11 mouse cellular contexts compared by ENCODE assay signal in genomic region chr5:114648728-114649311, GRCm38 (mm10). TPM values are rescaled to one million over a fixed set of nuclear protein-coding genes. Genes with fewer than 3 reads are reported as not detected.
DNase-seq lines count a peak whose midpoint lies in the region; ATAC-seq and TF ChIP-seq lines count a peak whose summit lies in the region.
"Had no signal": no experiment of that assay in that cellular context is flagged by ENCODE, and none has a peak within 500 bp of the region (broad histone marks: within the 10 kb centered on the region; RNA-seq: fewer than 3 reads in every experiment).

No protein-coding gene starts in this region.

- H3K4me2 ChIP-seq in forebrain, embryonic 12.5 days = no peak overlapping the region
- H3K4me2 ChIP-seq in stomach, embryonic 16.5 days (ENCODE audit: low read depth, low read length) = no peak overlapping the region
- H3K4me2 ChIP-seq: forebrain, embryonic 13.5 days had no signal

- no peak for TF ChIP-seq POLR2A in lung, adult 2 months (IDR thresholded peaks at IDR 0.05; ENCODE audit: borderline replicate concordance, extremely low read depth, low read depth, low read length)

- H3K27ac ChIP-seq in forebrain, embryonic 10.5 days = 0 out of 2 replicates have a peak overlapping the region, but pooled peaks have one; percentile 5
- H3K27ac ChIP-seq in forebrain, embryonic 12.5 days = no peak overlapping the region
- peak overlapping the region; percentile 67 for H3K27ac ChIP-seq in stomach, embryonic 16.5 days (ENCODE audit: low read length)
- H3K27ac ChIP-seq: forebrain, embryonic 13.5 days had no signal

- WGBS in forebrain, embryonic 10.5 days = 72% methylated on average over 11 of the region's 11 CpGs
- WGBS in forebrain, embryonic 12.5 days = 68% methylated on average over 11 of the region's 11 CpGs
- WGBS in lung, adult 2 months = 49% methylated on average over 11 of the region's 11 CpGs
- WGBS in stomach, embryonic 16.5 days = 58% methylated on average over 11 of the region's 11 CpGs

- H3K9ac ChIP-seq in forebrain, embryonic 12.5 days = no peak overlapping the region
- no peak overlapping the region for H3K9ac ChIP-seq in stomach, embryonic 16.5 days (ENCODE audit: low read length)
- H3K9ac ChIP-seq: forebrain, embryonic 13.5 days had no signal

- ATAC-seq in forebrain, embryonic 12.5 days (ENCODE audit: low FRiP score) = no peak
- peak; percentile 22; the same call in 1 of the 2 replicates for ATAC-seq in stomach, embryonic 16.5 days (ENCODE audit: insufficient read depth, low FRiP score)
- ATAC-seq: forebrain, embryonic 13.5 days had no signal

- H3K4me3 ChIP-seq in forebrain, embryonic 10.5 days = no peak overlapping the region
- no peak overlapping the region for H3K4me3 ChIP-seq in forebrain, embryonic 12.5 days (replicated peaks)
- no peak overlapping the region for H3K4me3 ChIP-seq in lung, adult 2 months (replicated peaks; ENCODE audit: extremely low read depth, low read depth, low read length)
- no peak overlapping the region for H3K4me3 ChIP-seq in stomach, embryonic 16.5 days (replicated peaks; ENCODE audit: low read length)
- H3K4me3 ChIP-seq: forebrain, embryonic 13.5 days had no signal

- no peak for TF ChIP-seq CTCF in lung, adult 2 months (IDR thresholded peaks at IDR 0.05; ENCODE audit: insufficient read depth, low read length)

- peaks cover 78% of the 10 kb centered on the region for H3K27me3 ChIP-seq in forebrain, embryonic 10.5 days (ENCODE audit: poor library complexity, severe bottlenecking)
- peaks cover 55% of the 10 kb centered on the region for H3K27me3 ChIP-seq in forebrain, embryonic 12.5 days
- peaks cover 3% of the 10 kb centered on the region; the same call in 1 of the 2 replicates for H3K27me3 ChIP-seq in stomach, embryonic 16.5 days (ENCODE audit: control insufficient read depth, insufficient read depth, low read length)

- peaks cover 65% of the 10 kb centered on the region for H3K4me1 ChIP-seq in forebrain, embryonic 10.5 days
- peaks cover 35% of the 10 kb centered on the region for H3K4me1 ChIP-seq in forebrain, embryonic 12.5 days
- peaks cover 17% of the 10 kb centered on the region for H3K4me1 ChIP-seq in lung, adult 2 months (ENCODE audit: control insufficient read depth, insufficient read depth, low read length)
- H3K4me1 ChIP-seq in stomach, embryonic 16.5 days (ENCODE audit: control insufficient read depth, insufficient read depth, low read length) = peaks cover 19% of the 10 kb centered on the region

- no peaks in the 10 kb centered on the region for H3K9me3 ChIP-seq in forebrain, embryonic 10.5 days
- H3K9me3 ChIP-seq in forebrain, embryonic 12.5 days = no peaks in the 10 kb centered on the region
- no peaks in the 10 kb centered on the region for H3K9me3 ChIP-seq in stomach, embryonic 16.5 days (replicated peaks; ENCODE audit: control insufficient read depth, low read length)
- H3K9me3 ChIP-seq: forebrain, embryonic 13.5 days had no signal

- DNase-seq in forebrain, embryonic 10.5 days (ENCODE audit: extremely low spot score, low spot score) = no peak
- DNase-seq in lung, adult 18-20 months = peak; percentile 42 to 69
- DNase-seq in lung, adult 2 months = no peak
- peak; percentile 61 for DNase-seq in kidney, postnatal 10 days
- no peak for DNase-seq in adrenal gland, postnatal 36 days
- DNase-seq in gastrocnemius, adult 8-10 months (ENCODE audit: low spot score in 2 of 2) = no peak
- DNase-seq: cerebellum, adult 11 months; embryo, embryonic 11 days had no signal

- no peaks in the 10 kb centered on the region for H3K36me3 ChIP-seq in forebrain, embryonic 10.5 days (replicated peaks)
- no peaks in the 10 kb centered on the region for H3K36me3 ChIP-seq in forebrain, embryonic 12.5 days (replicated peaks)
- H3K36me3 ChIP-seq in stomach, embryonic 16.5 days (ENCODE audit: control insufficient read depth, insufficient read depth, low read length) = no peaks in the 10 kb centered on the region

RNA-seq across cellular contexts. Expression of gene Trpv4, which starts 9.4 kb away (rescaled TPM):
- polyA plus RNA-seq in forebrain, embryonic 10.5 days (2016; fragmentation: Nextera tagmentation; extraction: Ambion mirVana) = 0.17 and 0.31 TPM in 2 replicates
- polyA plus RNA-seq in forebrain, embryonic 12.5 days (2016; fragmentation: Nextera tagmentation; extraction: Ambion mirVana) = 0.67 and 0.69 TPM in 2 replicates
- polyA plus RNA-seq in lung, adult 2 months (2012; rRNA removed) = 8.8 and 10.1 TPM in 2 replicates
- 2.8 and 3.7 TPM in 2 replicates for polyA plus RNA-seq in stomach, embryonic 16.5 days (2015; fragmentation: Nextera tagmentation; extraction: Ambion mirVana)
- total RNA-seq in adrenal gland, postnatal 36 days (2021) = 1 to 10 TPM; 1.5 to 2.7 TPM
- total RNA-seq in gastrocnemius, adult 8-10 months (2022) = 1 to 10 TPM; 1.3 to 1.7 (median 1.3) TPM

RNA-seq across cellular contexts. Expression of gene Gltp, which starts 42.0 kb away (rescaled TPM):
- polyA plus RNA-seq in forebrain, embryonic 10.5 days (2016; fragmentation: Nextera tagmentation; extraction: Ambion mirVana) = 86.9 and 88.8 TPM in 2 replicates
- 66.2 and 73.5 TPM in 2 replicates for polyA plus RNA-seq in forebrain, embryonic 12.5 days (2016; fragmentation: Nextera tagmentation; extraction: Ambion mirVana)
- 222 and 259 TPM in 2 replicates for polyA plus RNA-seq in lung, adult 2 months (2012; rRNA removed)
- 208 and 281 TPM in 2 replicates for polyA plus RNA-seq in stomach, embryonic 16.5 days (2015; fragmentation: Nextera tagmentation; extraction: Ambion mirVana)
- total RNA-seq in adrenal gland, postnatal 36 days (2021) = 10 to 100 TPM; 50.8 to 60.5 TPM
- 1 to 10 TPM; 4.9 to 8.5 (median 6.7) TPM for total RNA-seq in gastrocnemius, adult 8-10 months (2022)

RNA-seq across cellular contexts. Expression of gene Tchp, which starts 58.7 kb away (rescaled TPM):
- 20.9 and 22.6 TPM in 2 replicates for polyA plus RNA-seq in forebrain, embryonic 10.5 days (2016; fragmentation: Nextera tagmentation; extraction: Ambion mirVana)
- 24.6 and 27.0 TPM in 2 replicates for polyA plus RNA-seq in forebrain, embryonic 12.5 days (2016; fragmentation: Nextera tagmentation; extraction: Ambion mirVana)
- polyA plus RNA-seq in lung, adult 2 months (2012; rRNA removed) = 12.2 and 17.3 TPM in 2 replicates
- 9.3 and 9.4 TPM in 2 replicates for polyA plus RNA-seq in stomach, embryonic 16.5 days (2015; fragmentation: Nextera tagmentation; extraction: Ambion mirVana)
- total RNA-seq in adrenal gland, postnatal 36 days (2021) = 1 to 10 TPM; 7.6 to 8.9 TPM
- total RNA-seq in gastrocnemius, adult 8-10 months (2022) = 1 to 10 TPM; 3.1 to 3.9 (median 3.4) TPM

Comparison
In these comparisons a context has a peak if more than half of its experiments do, and no peak if none do; other contexts are left out.
1. DNase-seq: peak in lung, adult 18-20 months (2 of 2) and kidney, postnatal 10 days (single experiment); none in forebrain, embryonic 10.5 days (single experiment), lung, adult 2 months (single experiment), adrenal gland, postnatal 36 days (0 of 2) and gastrocnemius, adult 8-10 months (0 of 2).